Mouse (Mus musculus) retina, postnatal 1 day (tissue): ENCODE results near the gene Gm3591.
"Not testable (repeated sequence)": the region's sequence is repeated elsewhere in the genome, so short reads cannot be mapped to it uniquely, and the experiment has no call there.

Source experiments
- DNase-seq: peaks from one replicate; pipeline ENCODE4 v3.0.0-alpha.2; 2012

Gene Gm3591

GRCm38 (mm10) chr14:6412382-6412781 lies at the start of gene Gm3591:
Gene Gm3591 (minus strand): TSS chr14:6412482.
- DNase-seq: not testable (repeated sequence)

GRCm38 (mm10) chr14:6444511-6444910 lies 32.2 kb upstream of the Gm3591 start, which contains the start of gene Gm3594:
Gene Gm3594 (minus strand): TSS chr14:6444611.
- not testable (repeated sequence) for DNase-seq

GRCm38 (mm10) chr14:6440774-6441173 lies 28.5 kb upstream of the Gm3591 start:
- DNase-seq: not testable (repeated sequence)

GRCm38 (mm10) chr14:6440206-6440605 lies 27.9 kb upstream of the Gm3591 start:
- DNase-seq: not testable (repeated sequence)

- DNase-seq: not testable (repeated sequence)
These were observed 14.5 kb upstream of the Gm3591 start for GRCm38 (mm10) chr14:6426766-6427165.

GRCm38 (mm10) chr14:6426353-6426752 lies 14.1 kb upstream of the Gm3591 start:
- peak; percentile 0 for DNase-seq

DNA sequence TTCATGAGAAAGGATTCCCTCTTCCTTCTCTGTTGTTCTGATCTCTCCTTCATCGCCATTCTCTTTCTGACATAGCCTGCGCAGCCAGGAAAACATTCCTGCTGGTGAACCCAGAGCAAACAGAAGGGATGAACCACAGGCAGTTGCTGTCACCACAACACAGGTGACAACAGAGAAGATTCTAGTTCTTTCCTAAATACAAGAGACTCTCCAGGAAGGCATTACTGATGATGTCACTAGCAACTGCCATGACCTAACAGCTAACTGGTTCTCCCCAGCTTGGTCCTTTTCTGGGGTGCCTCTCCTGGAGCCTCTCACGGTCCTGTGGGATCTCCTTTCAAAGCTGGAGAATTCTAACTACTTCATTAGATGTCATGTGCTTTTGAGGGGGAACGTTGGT lies 22.1 kb downstream of the Gm3591 start, which contains the start of gene Gm16440:
Gene Gm16440 (minus strand): TSS at position 101 of the 400 bp plus-strand sequence.
- DNase-seq: not testable (repeated sequence)
